Mouse (Mus musculus): ENCODE results near the gene Mboat1.

Gene Mboat1

DNA sequence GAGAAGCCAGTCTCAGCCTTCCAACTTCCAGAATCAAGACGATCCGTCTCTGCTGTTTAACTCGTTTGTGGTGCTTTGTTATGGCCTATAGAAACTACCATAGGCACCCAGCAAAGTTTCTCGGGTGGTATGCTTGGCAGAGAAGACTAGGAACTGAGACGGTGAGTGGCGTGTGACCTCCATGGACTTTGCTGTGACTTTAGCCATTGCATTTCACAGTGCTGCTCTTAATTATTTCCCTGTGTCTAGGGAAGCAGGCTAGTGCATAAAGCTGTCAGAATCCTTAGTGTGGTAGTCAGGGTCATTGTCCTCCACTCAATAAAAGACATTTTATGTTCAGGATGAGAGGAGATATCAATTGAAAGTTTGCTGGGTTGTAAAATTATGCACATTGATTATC is 49.3 kb downstream of the Mboat1 start:
- intact Hi-C loops (cut with DNase I) = no loop called here

GRCm38 (mm10) chr13:30185959-30186358 is 49.7 kb downstream of the Mboat1 start:
- intact Hi-C loops (cut with DNase I) = no loop called here

- intact Hi-C loops (cut with DNase I) = no loop called here
Measured at GRCm38 (mm10) chr13:30186456-30186855, 50.2 kb downstream of the Mboat1 start.

GRCm38 (mm10) chr13:30192031-30192716 is 55.9 kb downstream of the Mboat1 start:
- intact Hi-C loops (cut with DNase I) = no loop called here

DNA sequence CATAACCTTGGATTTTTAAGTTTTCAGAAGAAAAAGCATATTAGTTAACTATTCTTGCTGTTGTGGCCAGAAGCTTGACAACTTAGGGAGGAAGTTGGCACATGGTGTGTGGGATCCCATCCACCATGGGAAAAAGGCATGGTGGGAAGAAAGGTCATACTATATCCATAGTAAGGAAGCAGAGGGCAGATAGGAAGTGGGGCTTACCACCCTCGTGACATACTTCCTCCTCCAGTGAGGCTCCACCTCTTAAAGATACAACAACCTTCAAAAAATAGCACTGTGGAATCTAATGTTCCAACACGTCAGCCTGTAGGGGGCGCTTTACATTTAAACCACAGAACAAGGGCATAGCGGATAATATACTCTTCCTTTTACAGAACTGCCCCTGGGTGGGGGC is 57.1 kb downstream of the Mboat1 start:
- intact Hi-C loops (cut with DNase I) = no loop called here

- intact Hi-C loops (cut with DNase I) = no loop called here
Measured at GRCm38 (mm10) chr13:30194834-30195233, 58.5 kb downstream of the Mboat1 start.

DNA sequence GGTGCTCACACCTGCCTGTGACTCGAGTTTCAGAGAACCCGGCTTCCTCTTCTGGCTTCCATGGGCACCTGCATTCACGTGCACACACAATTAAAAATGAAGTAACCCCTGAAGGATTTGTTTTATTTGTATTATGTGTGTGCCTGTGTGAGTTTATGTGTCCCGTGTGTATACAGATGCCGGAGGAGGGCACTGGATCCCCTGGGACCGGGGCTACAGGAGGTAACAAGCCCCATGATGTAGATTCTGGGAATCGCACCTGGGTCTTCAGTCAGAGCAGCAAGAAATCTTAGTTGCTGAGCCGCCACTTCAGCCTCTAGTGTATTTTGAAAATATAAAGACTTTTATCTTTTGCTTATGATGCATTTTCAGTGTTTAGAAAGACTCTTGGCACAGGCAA is 60.4 kb downstream of the Mboat1 start:
- intact Hi-C loops (cut with DNase I) = no loop called here

DNA sequence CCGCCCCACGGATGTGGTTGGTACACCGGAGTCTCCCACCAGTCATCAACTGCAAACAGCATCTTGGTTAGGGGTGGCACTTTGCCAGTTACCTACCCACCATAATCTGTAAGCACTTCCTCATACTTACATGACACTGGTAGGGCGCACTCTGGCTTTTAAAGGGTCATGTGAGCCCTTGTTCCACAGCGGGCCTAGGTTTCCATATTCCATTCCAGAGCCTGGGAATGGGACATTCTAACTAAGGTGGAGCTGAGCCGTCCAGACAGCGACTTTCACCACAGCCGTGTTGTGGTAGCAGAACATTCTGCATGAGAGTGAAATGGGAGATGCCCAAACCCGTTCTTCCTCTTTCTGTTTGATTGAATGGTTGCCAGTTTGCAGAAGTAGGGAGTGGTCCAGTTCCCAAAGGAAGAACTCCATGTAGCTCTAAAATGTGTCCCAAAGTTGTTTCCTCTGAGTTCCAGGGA is 61.8 kb downstream of the Mboat1 start:
- intact Hi-C loops (cut with DNase I) = no loop called here

- intact Hi-C loops (cut with DNase I) = no loop called here
Measured at GRCm38 (mm10) chr13:30199821-30200220, 63.5 kb downstream of the Mboat1 start.

GRCm38 (mm10) chr13:30200737-30201136 is 64.4 kb downstream of the Mboat1 start:
- intact Hi-C loops (cut with DNase I) = no loop called here

GRCm38 (mm10) chr13:30203018-30203417 is 66.7 kb downstream of the Mboat1 start:
- intact Hi-C loops (cut with DNase I) = no loop called here

GRCm38 (mm10) chr13:30208176-30208575 is 71.9 kb downstream of the Mboat1 start:
- intact Hi-C loops (cut with DNase I) = no loop called here

- intact Hi-C loops (cut with DNase I) = no loop called here
Measured at GRCm38 (mm10) chr13:30213276-30213675, 77.0 kb downstream of the Mboat1 start.

DNA sequence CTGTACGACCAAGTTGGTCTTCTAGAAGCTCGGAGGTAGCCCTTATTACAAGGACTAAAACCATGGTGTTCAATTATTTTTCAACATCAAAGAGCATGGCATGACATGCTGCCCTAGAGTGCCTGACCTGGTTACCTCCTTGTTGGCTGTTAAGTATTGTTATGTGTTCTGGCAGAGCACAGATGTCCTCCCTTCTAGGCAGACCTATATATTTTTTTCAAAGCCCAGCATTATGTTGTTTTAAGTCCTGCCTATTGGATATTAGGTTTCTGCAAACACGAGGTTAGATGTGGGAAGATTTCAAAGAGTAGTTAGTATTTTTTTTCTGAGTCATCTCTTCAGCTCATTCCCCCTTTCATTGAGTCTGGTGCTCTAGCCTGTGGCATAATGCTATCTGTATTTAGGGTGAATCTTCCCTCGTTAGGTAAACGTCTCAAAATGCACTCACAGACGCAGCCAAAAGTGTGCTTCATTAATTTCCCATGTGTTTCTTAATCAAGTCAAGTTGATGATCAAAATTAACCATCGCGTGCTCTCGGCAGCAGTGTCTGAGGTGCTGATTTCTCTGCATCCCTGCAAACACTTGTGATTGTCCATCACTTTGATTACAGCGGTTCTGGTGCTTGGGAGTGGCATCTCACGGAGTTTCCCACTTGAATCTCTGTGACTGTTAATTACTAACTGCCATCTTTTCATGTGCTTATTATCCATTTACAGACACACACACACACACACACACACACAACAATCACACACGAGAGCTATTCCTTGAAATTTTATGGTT is 81.5 kb downstream of the Mboat1 start:
- intact Hi-C loops (cut with DNase I) = no loop called here

- intact Hi-C loops (cut with DNase I) = no loop called here
Measured at GRCm38 (mm10) chr13:30219597-30219996, 83.3 kb downstream of the Mboat1 start.

DNA sequence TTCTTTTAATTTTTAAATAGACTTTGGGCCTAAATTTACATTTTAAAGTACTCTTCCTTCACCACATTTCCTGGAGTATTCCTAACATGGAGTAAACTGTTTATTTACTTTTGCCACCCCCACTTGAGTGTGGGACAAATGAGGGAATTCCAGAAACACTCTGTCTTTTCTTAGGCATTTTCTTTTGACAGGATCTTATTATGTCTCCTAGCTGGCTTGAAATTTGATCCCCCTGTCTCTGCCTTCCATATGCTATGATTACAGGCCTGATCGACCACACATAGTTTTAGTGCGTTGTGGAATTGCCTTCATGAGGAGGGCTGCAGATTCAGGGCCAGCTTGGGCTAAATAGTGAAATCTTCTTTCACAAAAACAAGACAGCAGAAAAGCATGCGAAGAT is 85.0 kb downstream of the Mboat1 start:
- intact Hi-C loops (cut with DNase I) = no loop called here

DNA sequence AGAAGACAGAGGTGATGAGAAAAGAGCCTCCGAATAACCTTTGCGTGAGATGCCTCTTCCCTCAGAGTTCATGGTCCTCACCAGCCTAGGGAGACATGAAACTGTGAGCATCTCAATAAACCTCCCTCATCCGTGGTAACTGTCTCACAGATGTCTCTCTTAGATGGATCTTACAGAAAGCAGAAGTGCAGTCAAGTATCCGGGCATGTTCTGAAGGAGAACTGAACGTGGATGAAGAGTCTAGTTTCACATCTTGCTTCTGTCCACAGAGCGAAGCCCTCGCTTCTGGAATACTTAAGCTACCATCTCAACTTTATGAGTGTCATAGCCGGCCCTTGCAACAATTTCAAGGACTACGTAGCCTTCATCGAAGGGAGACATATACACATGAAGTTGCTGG is 87.8 kb downstream of the Mboat1 start:
- intact Hi-C loops (cut with DNase I) = no loop called here

DNA sequence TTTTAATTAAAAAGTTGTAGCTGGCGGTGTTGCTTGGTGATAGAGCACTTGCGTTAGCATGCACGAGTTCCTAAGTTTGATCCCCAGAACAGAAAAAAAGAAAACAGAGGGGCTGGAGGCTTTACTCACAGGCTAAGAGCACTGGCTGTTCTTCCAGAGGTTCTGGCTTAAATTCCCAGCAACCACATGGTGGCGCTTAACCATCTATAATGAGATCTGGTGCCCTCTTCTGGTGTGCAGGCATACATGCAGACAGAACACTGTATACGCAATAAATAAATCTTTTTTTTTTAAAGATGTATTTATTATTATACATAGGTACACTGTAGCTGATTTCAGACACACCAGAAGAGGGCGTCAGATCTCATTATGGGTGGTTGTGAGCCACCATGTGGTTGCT is 88.4 kb downstream of the Mboat1 start:
- intact Hi-C loops (cut with DNase I) = no loop called here

- intact Hi-C loops (cut with DNase I) = no loop called here
Measured at GRCm38 (mm10) chr13:30228762-30229161, 92.5 kb downstream of the Mboat1 start.

DNA sequence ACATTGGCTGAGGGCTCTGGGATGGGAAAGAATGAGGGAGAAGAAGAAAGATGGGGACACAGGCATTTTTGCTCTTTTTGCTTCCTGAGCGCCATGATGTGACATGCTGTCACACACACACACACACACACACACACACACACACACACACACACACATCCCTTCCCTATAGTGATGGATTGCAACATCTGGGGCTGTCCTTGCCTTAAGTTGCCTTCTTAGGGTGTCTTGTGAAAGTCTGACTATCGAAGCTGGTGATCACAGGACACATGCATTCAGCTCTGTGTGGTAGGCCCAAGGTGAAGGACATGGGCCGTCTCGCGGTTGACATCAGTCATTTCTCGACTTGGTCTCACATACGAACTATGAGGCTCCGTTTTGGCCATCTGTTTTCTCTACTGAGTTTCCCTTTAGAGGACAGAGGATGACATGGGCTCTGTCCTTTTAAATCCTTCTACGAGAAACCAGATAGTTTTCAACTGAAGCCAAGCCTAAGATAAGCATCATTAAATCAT is 93.4 kb downstream of the Mboat1 start:
- intact Hi-C loops (cut with DNase I) = no loop called here

- intact Hi-C loops (cut with DNase I) = no loop called here
Measured at GRCm38 (mm10) chr13:30235056-30235750, 98.9 kb downstream of the Mboat1 start.

DNA sequence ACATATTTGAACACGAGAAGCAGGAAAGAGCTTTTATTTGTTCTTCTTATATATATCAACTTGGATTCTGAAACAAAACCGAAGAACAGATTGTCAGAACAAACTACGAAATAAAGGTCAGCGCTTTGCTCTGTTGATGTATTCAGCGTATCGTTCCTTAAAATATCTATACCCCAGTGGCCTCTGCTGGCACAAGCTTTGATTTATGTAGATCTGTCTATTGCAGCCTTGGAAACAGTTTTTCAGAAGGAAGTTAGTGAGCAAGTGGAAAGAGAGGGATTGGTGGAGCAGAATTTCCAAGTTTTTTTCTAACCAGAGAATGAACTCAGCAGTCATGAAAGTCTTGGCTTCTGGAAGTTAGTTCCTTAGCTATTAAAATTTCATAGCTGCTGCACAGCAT is 103.1 kb downstream of the Mboat1 start:
- intact Hi-C loops (cut with DNase I) = no loop called here

All from adrenal gland (tissue).